Mouse (Mus musculus): Measurements from ENCODE around the gene Zfp740. TPM values are rescaled to one million over a fixed set of nuclear protein-coding genes. Genes with fewer than 3 reads are reported as not detected.

The Zfp740 gene
- 25.8 and 26.2 TPM in 2 replicates for polyA plus RNA-seq (2015; fragmentation: Nextera tagmentation; extraction: Ambion mirVana)

DNA sequence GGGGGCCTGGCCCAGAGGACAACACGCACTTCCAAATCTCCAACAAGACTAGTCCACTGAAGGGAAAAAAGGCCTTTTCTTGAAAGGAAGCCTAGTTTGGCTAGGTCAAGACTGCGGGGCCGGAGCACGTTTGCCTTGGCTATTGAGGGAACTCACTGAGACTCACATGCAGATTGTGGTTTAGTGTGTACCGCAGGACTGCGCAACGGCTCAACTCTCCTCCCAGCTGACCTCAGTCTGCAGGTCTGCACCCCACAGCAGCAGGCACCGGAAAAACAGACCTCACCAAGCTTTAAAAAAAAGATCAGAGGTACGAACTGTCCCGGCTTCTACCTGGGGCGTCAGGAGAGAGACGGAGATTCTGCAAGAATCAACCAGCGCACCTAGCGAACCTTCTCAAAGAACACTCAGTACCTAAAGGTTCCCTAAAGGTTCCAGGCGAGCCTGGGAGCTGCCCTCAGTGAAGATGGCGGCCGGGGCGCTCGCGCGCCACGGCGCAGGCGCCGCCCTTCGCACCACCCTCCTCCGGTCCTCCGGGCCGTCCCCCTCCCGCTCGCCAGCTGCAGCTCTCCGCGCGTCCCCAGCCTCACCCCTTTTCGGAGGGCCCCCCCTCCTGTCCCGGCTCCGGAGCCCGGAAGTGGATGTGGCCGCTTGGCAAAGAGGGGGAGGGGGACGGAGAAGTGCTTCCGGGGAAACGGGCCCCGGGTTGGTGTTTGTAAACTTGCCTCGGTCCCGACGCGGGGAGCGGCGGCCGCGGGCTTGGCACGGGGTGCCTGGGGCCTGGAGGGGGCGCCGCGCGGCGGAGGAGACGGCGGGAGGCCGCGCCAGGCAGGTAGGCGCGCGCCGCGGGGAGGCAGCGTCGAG is at the start of gene Zfp740:
Gene Zfp740, plus strand, starts transcription at position 279 of the 864 bp plus-strand sequence.

DNA sequence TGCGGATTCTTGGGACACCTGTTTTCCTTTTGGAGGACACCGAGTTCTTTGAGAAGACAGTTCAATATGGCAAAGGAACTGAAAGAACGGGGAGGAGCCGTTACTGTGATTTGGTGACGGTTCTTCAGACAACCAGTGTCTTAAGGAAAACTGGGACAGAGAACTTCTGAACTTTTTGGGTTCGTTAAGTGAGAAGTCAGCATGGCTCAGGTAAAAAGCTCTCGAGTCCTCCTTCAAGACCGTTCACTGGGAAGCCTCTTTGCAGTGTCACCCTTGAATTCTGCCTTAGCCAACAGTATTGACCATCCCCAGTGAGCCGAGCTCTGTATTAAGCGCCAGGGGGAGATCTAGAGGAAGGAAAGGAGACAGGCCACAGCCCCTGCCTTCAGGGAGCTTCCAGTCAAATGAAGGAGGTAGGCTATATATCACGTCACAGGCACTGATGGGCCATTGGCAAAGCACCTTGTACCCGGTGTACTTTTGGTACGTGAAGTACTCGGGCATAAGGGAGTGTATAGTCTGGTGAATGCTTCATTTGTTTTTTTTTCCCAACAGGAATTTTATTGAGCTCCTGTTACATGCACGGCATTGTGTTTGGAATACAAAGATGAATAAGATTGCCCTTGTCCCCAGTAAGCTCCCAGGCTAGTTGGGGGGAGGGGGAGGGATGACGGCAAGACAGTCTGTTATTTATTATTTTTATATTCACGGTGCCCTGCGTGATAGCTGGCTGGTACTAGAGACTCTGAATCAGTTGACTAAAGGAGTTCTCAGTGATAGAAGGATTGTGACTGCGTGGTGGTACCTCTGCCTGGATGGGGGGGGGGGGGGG is 1.8 kb downstream of the Zfp740 start, which contains the start of gene Csad:
Gene Csad, minus strand, starts transcription at position 51 of the 832 bp plus-strand sequence.

DNA sequence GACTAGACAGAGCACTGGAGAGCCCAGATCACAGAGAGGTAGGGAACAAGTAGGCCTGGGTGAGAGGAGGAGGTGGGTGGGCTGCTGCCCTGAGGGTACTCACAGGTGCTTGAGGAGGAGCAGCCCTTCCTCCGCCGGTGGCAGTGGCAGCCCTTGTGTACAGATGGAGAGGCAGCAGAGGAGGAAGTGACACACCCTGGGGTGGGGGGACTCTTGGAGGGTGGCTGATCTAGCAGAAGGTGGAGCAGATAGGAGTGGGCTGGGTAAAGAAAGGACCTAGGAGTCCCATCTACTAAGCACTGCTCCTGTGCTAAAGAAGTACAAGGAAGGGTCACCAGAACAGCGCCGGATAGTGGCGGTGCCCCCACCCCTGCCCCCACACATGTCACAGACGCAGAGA is 28.7 kb downstream of the Zfp740 start, which contains the start of gene Itgb7:
Gene Itgb7, minus strand, starts transcription at position 197 of the 400 bp plus-strand sequence.

DNA sequence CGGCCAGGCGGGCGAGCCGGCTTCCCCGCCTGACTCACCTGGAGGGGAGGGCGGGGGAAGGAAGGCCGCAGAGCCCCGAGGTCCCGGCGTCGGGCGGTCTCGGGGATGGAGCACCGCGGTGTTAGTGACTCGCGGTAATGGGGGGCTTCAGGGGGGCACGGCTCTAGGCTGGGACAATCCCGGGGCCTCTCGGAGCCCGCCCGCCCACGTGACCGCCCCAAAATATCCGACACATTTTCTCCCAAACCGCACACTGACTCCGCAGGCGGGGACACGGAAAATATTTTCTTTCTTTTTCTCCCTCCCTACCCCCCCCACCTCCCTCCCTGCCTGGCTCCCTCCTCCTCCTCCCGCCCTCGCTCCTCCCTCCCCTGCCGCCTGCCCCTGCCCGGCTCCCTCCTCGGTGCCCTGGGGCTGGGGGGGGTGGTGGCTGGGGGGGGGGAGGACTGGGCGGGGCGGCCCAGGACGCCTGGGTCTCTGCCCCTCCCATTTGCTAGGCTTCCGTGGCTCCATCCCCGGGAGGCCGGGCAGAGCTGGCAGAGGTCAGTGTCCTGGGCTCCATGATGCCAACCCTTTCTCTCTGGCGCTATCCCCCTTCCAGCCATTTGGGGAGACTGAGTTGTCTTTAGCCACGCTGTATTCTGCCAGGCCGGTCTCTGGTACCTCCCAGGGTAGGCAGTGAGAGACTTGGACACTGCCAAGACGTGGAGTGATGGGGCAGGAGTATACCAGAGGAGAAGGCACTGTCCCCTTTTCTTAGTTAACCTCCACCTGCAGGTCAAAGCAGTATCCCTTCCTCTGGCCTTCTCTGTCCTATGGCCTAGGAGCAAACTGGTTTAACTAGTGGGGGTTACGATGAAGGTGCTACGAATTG is 54.4 kb downstream of the Zfp740 start, which contains the start of gene Rarg:
Gene Rarg, minus strand, starts transcription at position 316 of the 874 bp plus-strand sequence.

Other genes with a start within 250 kb of the Zfp740 start
- 2.5 TPM in 1 of 2 replicates, not detected in the other for gene Krt78, start 249.0 kb upstream of the Zfp740 start, polyA plus RNA-seq (2015; fragmentation: Nextera tagmentation; extraction: Ambion mirVana)
- 9.9 and 10.8 TPM in 2 replicates for gene Krt8, start 198.8 kb upstream of the Zfp740 start, polyA plus RNA-seq (2015; fragmentation: Nextera tagmentation; extraction: Ambion mirVana)
- 5.0 and 6.7 TPM in 2 replicates for gene Krt18, start 175.1 kb upstream of the Zfp740 start, polyA plus RNA-seq (2015; fragmentation: Nextera tagmentation; extraction: Ambion mirVana)
- 49.4 and 56.1 TPM in 2 replicates for gene Eif4b, start 129.5 kb upstream of the Zfp740 start, polyA plus RNA-seq (2015; fragmentation: Nextera tagmentation; extraction: Ambion mirVana)
- 19.1 and 21.2 TPM in 2 replicates for gene Tns2, start 102.8 kb upstream of the Zfp740 start, polyA plus RNA-seq (2015; fragmentation: Nextera tagmentation; extraction: Ambion mirVana)
- gene Spryd3, start 67.0 kb upstream of the Zfp740 start, polyA plus RNA-seq (2015; fragmentation: Nextera tagmentation; extraction: Ambion mirVana): 11.7 and 13.3 TPM in 2 replicates
- gene Igfbp6, start 58.9 kb upstream of the Zfp740 start, polyA plus RNA-seq (2015; fragmentation: Nextera tagmentation; extraction: Ambion mirVana): 60.7 and 79.8 TPM in 2 replicates
- 0.14 and 0.22 TPM in 2 replicates for gene Soat2, start 52.7 kb upstream of the Zfp740 start, polyA plus RNA-seq (2015; fragmentation: Nextera tagmentation; extraction: Ambion mirVana)
- 37.1 and 53.2 TPM in 2 replicates for gene Csad, start 1.5 kb downstream of the Zfp740 start, polyA plus RNA-seq (2015; fragmentation: Nextera tagmentation; extraction: Ambion mirVana)
- 1.8 and 2.2 TPM in 2 replicates for gene Itgb7, start 28.7 kb downstream of the Zfp740 start, polyA plus RNA-seq (2015; fragmentation: Nextera tagmentation; extraction: Ambion mirVana)
- 8.4 and 11.5 TPM in 2 replicates for gene Rarg, start 54.3 kb downstream of the Zfp740 start, polyA plus RNA-seq (2015; fragmentation: Nextera tagmentation; extraction: Ambion mirVana)
- gene Gm9918, start 67.3 kb downstream of the Zfp740 start, polyA plus RNA-seq (2015; fragmentation: Nextera tagmentation; extraction: Ambion mirVana): 0.06 TPM in 1 of 2 replicates, not detected in the other
- 30.0 and 37.6 TPM in 2 replicates for gene Mfsd5, start 76.2 kb downstream of the Zfp740 start, polyA plus RNA-seq (2015; fragmentation: Nextera tagmentation; extraction: Ambion mirVana)
- 2.5 and 3.5 TPM in 2 replicates for gene Espl1, start 93.0 kb downstream of the Zfp740 start, polyA plus RNA-seq (2015; fragmentation: Nextera tagmentation; extraction: Ambion mirVana)
- 270 and 314 TPM in 2 replicates for gene Pfdn5, start 122.9 kb downstream of the Zfp740 start, polyA plus RNA-seq (2015; fragmentation: Nextera tagmentation; extraction: Ambion mirVana)
- gene Myg1, start 128.5 kb downstream of the Zfp740 start, polyA plus RNA-seq (2015; fragmentation: Nextera tagmentation; extraction: Ambion mirVana): 30.0 and 30.5 TPM in 2 replicates
- gene Aaas, start 147.5 kb downstream of the Zfp740 start, polyA plus RNA-seq (2015; fragmentation: Nextera tagmentation; extraction: Ambion mirVana): 11.4 and 14.4 TPM in 2 replicates
- 0.13 and 0.35 TPM in 2 replicates for gene Sp7, start 163.9 kb downstream of the Zfp740 start, polyA plus RNA-seq (2015; fragmentation: Nextera tagmentation; extraction: Ambion mirVana)
- 3.3 and 4.0 TPM in 2 replicates for gene Sp1, start 202.9 kb downstream of the Zfp740 start, polyA plus RNA-seq (2015; fragmentation: Nextera tagmentation; extraction: Ambion mirVana)
- gene Amhr2, start 242.1 kb downstream of the Zfp740 start, polyA plus RNA-seq (2015; fragmentation: Nextera tagmentation; extraction: Ambion mirVana): 7.8 and 9.7 TPM in 2 replicates

Measured in skeletal muscle tissue, postnatal 0 days (tissue).